In the genomic region with DNA sequence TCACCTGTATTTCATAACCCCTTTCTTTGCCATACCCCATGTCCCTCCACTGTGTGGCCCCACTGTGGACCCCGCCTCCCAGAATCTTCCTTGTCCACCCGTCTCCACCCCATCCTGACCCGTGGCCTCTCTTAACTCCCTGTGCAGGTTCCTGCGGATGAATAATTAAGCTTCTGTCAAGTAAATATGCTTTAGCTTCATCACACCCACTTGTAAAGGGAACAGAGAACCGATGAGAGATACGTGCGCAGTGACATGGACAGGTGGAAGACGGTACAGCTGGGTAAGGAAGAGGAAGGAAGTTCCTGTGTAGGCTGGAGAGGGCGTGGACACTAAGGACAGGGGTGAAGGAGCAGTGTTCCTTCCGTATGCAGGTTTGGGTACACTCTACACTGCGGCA, we compare ENCODE assay signal across 7 mouse cellular contexts. TPM values are rescaled to one million over a fixed set of nuclear protein-coding genes. Genes with fewer than 3 reads are reported as not detected.
DNase-seq lines count a peak whose midpoint lies in the region; ATAC-seq lines count a peak whose summit lies in the region.

No protein-coding gene starts in this region.

- peaks cover 8% of the 10 kb centered on the region; the same call in 1 of the 2 replicates for H3K27me3 ChIP-seq in forebrain, embryonic 13.5 days

- H3K27ac ChIP-seq in forebrain, embryonic 13.5 days: no peak overlapping the region

- H3K9me3 ChIP-seq in forebrain, embryonic 13.5 days (replicated peaks): no peaks in the 10 kb centered on the region

- H3K4me2 ChIP-seq in forebrain, embryonic 13.5 days: peak overlapping the region; percentile 73

- H3K9ac ChIP-seq in forebrain, embryonic 13.5 days: peak overlapping the region; percentile 67

- DNase-seq in kidney, adult 9 months: peak; percentile 26
- peak; percentile 26 for DNase-seq in lung, postnatal 10 days
- DNase-seq in MN1 (ENCODE audit: low spot score): no peak
- no peak for DNase-seq in frontal cortex, postnatal 36 days (ENCODE audit: low spot score in 2 of 2)
- DNase-seq in adipocyte (ENCODE audit: low spot score): no peak

- H3K36me3 ChIP-seq in forebrain, embryonic 13.5 days (ENCODE audit: poor library complexity, severe bottlenecking): no peaks in the 10 kb centered on the region

- peaks cover 49% of the 10 kb centered on the region for H3K4me1 ChIP-seq in forebrain, embryonic 13.5 days

- ATAC-seq in common myeloid progenitor, adult 5-6 weeks (replicated peaks; ENCODE audit: low read depth, poor library complexity, severe bottlenecking): peak; percentile 19
- peak; percentile 13; the same call in 1 of the 2 replicates for ATAC-seq in forebrain, embryonic 13.5 days

- peak overlapping the region; percentile 42 for H3K4me3 ChIP-seq in forebrain, embryonic 13.5 days

- 18% methylated on average over 11 of the region's 11 CpGs for WGBS in forebrain, embryonic 13.5 days

RNA-seq across cellular contexts. Expression of gene Hif3a, which starts 0.6 kb away (rescaled TPM):
- 0.82 and 2.2 TPM in 2 replicates for total RNA-seq in common myeloid progenitor, adult 5-6 weeks (2017)
- polyA plus RNA-seq in forebrain, embryonic 13.5 days (2015; fragmentation: Nextera tagmentation; extraction: Ambion mirVana): 4.7 and 5.8 TPM in 2 replicates

RNA-seq across cellular contexts. Expression of gene Psg16, which starts 11.0 kb away (rescaled TPM):
- total RNA-seq in common myeloid progenitor, adult 5-6 weeks (2017): 1.0 TPM in 1 of 2 replicates, not detected in the other
- polyA plus RNA-seq in forebrain, embryonic 13.5 days (2015; fragmentation: Nextera tagmentation; extraction: Ambion mirVana): 0.53 and 1.3 TPM in 2 replicates

RNA-seq across cellular contexts. Expression of gene Ppp5c, which starts 35.1 kb away (rescaled TPM):
- total RNA-seq in common myeloid progenitor, adult 5-6 weeks (2017): 75.0 and 99.0 TPM in 2 replicates
- polyA plus RNA-seq in forebrain, embryonic 13.5 days (2015; fragmentation: Nextera tagmentation; extraction: Ambion mirVana): 103 and 113 TPM in 2 replicates

Comparison
In these comparisons a context has a peak if more than half of its experiments do, and no peak if none do; other contexts are left out.
1. DNase-seq: peak in kidney, adult 9 months (single experiment) and lung, postnatal 10 days (single experiment); none in MN1 (single experiment), frontal cortex, postnatal 36 days (0 of 2) and adipocyte (single experiment).